Mouse (Mus musculus) lung, adult 2 months (tissue): ENCODE measurements around the gene Ppp2r5c. TPM values are rescaled to one million over a fixed set of nuclear protein-coding genes. Genes with fewer than 3 reads are reported as not detected.

Source experiments
- DNase-seq: peaks from one replicate; pipeline ENCODE4 v3.0.0; 2022
- H3K4me1 ChIP-seq: fragments of 200-500 bp; 2 replicates; pipeline ENCODE4 v1.6.1; 2011; ENCODE audit warnings: low read length; ENCODE audit not compliant: control insufficient read depth, insufficient read depth
- H3K4me3 ChIP-seq: fragments of 200-500 bp; replicated peaks from 2 replicates; pipeline ENCODE3; 2011; ENCODE audit warnings: low read depth, mild to moderate bottlenecking, control low read depth, low read length; ENCODE audit errors: extremely low read depth
- CTCF ChIP-seq: fragments of 200-500 bp; IDR thresholded peaks from 2 replicates; pipeline ENCODE4 v1.5.1; 2011; ENCODE audit warnings: mild to moderate bottlenecking, low read length, control low read depth; ENCODE audit not compliant: insufficient read depth
- POLR2A ChIP-seq: fragments of 200-500 bp; IDR thresholded peaks from 2 replicates; pipeline ENCODE4 v1.6.1; 2011; ENCODE audit warnings: low read depth, mild to moderate bottlenecking, control low read depth, low read length, borderline replicate concordance; ENCODE audit errors: extremely low read depth
- WGBS: fragments of 180-500 bp; shearing (Covaris S2); methylation state at CpG from one replicate; pipeline ENCODE4 v1.1.7; 2018; 5-methylcytosine and 5-hydroxymethylcytosine counted together
- polyA plus RNA-seq: library from polyadenylated mRNA; depleted of rRNA; stranded (reverse); fragments of >200 nt; gene quantifications from 2 replicates; pipeline ENCODE4 v1.2.3, GENCODE M21; 2012

Ppp2r5c gene
- polyA plus RNA-seq, 1 experiment: 45.1 TPM

DNA sequence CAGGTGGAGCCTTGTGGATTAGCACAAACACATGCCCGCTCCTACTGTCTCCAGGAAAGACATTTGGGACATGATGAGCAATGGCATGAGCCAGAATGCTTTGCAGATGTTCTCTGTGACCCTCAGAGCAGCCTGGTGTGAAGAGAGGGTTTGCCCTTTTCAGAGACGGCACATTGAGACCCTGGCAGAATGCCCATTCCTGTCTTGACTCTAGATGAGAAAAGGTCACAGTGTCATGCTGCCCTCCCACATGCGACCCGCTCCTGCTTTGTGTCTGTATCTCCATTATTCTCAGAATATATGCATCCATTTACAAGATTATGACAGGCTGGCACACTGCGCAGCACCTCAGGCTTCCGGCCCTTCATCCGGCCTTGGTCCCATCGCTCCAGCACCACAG, 94.1 kb downstream of the Ppp2r5c start:
- TF ChIP-seq POLR2A: no peak
- no peak for TF ChIP-seq CTCF
- WGBS: 74% methylated on average over 8 of the region's 8 CpGs
- Histone ChIP-seq H3K4me3 (no peak overlapping the region), H3K4me1 (peaks cover 3% of the 10 kb centered on the region; the same call in 1 of the 2 replicates)
- DNase-seq: no peak

- H3K4me3 ChIP-seq: no peak overlapping the region
- peaks cover 3% of the 10 kb centered on the region; the same call in 1 of the 2 replicates for H3K4me1 ChIP-seq
- DNase-seq: no peak
- TF ChIP-seq POLR2A: no peak
- no peak for TF ChIP-seq CTCF
- WGBS: 87% methylated on average over 5 of the region's 5 CpGs
Observed at GRCm38 (mm10) chr12:110541528-110541927, 94.6 kb downstream of the Ppp2r5c start.

GRCm38 (mm10) chr12:110545040-110545701, 98.3 kb downstream of the Ppp2r5c start:
- no peak overlapping the region for H3K4me3 ChIP-seq
- DNase-seq: no peak
- no peak for TF ChIP-seq POLR2A
- no peak for TF ChIP-seq CTCF
- H3K4me1 ChIP-seq: peaks cover 3% of the 10 kb centered on the region; the same call in 1 of the 2 replicates
- WGBS: 77% methylated on average over 4 of the region's 4 CpGs

DNA sequence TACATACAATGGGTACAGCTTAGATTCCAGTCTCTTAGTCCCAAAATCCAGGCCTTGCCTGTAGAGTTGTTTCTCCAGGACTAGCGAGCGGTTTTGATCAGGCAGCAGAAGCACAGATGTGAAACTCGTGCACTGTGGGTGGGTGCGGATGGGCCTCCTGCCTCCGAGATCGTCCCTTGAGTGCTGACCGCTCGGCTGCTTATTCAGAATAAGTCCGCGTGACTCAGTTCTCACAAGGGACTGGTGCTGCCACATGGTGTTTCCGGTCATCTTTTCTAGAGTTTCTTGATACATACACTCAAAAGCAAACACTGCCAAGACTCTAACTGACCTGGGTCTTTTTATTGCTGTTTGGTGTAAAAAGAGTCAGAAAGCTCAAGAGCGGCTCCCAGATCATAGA, 100.7 kb downstream of the Ppp2r5c start:
- no peaks in the 10 kb centered on the region for H3K4me1 ChIP-seq
- DNase-seq: no peak
- 95% methylated on average over 12 of the region's 12 CpGs for WGBS
- H3K4me3 ChIP-seq: no peak overlapping the region
- TF ChIP-seq POLR2A (no peak), CTCF (no peak)

DNA sequence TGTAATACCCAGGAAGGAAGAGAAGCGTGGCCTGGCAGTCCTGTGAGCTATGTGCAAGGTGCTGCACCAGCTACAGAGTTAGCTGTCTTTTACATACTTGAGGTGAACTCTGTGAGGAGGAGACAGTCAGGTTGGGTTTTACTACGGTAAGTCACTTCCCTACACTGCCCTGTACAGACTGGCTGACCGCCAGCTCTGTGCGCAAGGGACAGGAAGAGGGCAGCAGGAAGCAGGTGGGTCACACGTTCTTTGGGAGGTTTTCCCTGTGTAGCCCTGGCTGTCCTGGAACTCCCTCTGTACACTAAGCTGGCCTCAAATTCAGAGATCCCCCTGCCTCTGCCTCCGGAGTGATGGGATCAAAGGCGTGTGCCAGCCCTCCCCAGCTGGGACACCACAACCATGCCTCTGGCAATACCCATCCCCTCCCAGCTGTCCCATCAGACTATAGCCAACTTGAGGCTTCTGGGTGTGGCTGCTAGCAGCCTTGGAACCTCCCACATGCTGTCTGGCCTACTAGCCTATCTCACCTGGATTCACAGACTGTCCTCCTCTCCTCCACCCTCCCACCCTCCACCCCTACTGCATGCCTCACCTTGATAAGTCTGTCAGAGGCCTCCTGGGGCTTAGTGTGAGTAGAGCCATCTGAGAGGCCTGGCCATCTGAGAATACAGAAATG, 102.7 kb downstream of the Ppp2r5c start:
- 59% methylated on average over 7 of the region's 7 CpGs for WGBS

DNA sequence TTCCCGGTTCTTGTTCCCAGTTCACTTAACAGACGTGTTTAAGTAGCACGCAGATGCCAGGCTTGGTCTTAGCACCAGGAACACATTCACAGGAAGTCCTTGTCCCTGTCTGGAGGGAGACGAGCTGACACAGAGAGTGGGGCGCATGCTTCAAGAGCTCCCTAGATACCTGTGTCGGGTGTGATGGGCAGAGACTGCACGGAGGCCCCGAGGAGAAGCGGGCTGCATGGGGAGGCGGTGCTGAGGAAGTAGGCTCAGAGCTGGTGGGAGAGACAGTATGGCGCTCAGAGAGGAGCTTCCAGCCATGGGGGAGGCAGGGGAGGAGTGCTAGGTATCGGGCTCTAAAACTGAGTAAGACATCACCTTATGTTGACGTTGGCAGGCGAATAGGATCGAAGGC, 103.4 kb downstream of the Ppp2r5c start:
- no peak for DNase-seq
- no peak overlapping the region for H3K4me3 ChIP-seq
- TF ChIP-seq POLR2A (no peak), CTCF (no peak)
- no peaks in the 10 kb centered on the region for H3K4me1 ChIP-seq
- 94% methylated on average over 15 of the region's 15 CpGs for WGBS

More for the DNA sequence above, 102.7 kb downstream of the Ppp2r5c start:
- no peaks in the 10 kb centered on the region for H3K4me1 ChIP-seq
- DNase-seq: no peak
- H3K4me3 ChIP-seq: no peak overlapping the region
- no peak for TF ChIP-seq CTCF
- no peak for TF ChIP-seq POLR2A

DNA sequence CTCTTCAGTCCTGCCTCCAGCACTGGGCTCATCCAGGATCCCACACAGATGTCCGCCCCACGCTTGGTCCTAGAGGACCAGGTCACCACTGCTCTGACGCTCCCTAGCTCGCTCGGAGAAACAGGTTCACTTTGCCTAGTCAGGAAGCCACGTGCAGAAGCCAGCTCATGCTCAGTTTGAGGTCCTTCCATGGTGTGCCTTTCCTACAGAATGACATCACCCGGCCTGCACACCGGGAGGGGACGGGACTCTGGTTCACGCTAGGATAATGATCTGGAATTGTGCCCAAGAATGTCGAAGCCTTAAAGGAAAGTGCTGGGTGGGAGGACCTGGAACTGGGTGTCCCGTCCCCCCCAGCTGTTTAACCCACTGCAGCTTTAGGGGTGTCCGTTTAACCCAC, 105.2 kb downstream of the Ppp2r5c start:
- WGBS: 71% methylated on average over 13 of the region's 13 CpGs
- TF ChIP-seq POLR2A: no peak
- TF ChIP-seq CTCF: no peak
- Histone ChIP-seq H3K4me3 (no peak overlapping the region), H3K4me1 (no peaks in the 10 kb centered on the region)
- DNase-seq: no peak

DNA sequence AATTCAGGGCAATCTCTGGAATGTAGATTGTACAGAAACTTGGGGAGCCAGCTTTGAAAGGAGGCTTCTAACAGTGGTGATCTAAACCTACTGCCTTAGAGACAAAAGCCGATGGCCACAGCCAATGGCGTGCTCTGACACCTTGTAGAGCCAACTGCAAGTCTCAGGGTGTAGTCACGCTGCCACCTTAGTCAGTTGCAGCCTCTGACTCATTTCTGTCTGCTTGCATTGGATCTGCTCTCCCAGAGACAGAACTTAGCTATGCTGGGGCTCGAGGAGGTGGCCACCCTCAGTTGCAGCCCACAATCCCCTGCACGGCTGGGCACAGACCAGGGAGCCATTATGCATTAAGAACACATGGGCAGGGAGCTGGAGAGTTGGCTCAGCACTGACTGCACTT, 106.4 kb downstream of the Ppp2r5c start:
- WGBS: 94% methylated on average over 5 of the region's 5 CpGs
- DNase-seq: no peak
- Histone ChIP-seq H3K4me3 (no peak overlapping the region), H3K4me1 (no peaks in the 10 kb centered on the region)
- TF ChIP-seq CTCF (no peak), POLR2A (no peak)

DNA sequence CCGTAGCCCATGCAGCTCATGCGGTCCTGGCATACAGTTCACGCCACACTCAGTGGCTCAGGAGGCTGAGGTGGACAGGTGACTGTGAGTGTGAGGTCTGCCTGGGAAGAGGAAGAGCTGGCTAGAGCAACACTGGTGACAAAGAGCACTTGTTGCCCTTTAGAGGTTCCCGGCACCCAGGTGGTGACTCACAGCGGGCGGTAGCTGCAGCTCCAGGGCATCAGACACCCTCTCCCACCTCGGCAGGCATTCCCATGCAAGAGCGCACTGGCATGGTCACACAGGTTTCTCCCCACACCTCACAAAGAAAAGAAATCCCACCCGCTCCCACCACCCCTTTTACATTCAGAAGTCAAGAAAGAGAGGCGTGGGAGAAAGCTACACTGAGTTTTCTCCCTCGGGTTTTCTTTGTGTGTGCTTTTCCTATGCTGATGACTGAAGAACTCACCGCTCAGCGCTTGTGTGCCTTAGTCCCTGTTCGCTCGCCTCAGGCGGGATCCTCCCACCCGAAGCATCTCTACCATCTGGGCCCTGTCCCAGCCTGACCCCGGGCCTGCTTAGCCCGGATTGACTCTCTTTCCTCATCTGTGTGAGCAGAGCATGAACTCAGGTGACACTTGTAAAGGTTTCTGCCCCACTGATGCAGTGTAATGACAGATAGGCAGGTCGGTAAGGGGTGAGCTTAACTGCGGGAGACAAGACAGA, 108.8 kb downstream of the Ppp2r5c start:
- DNase-seq: no peak
- no peak for TF ChIP-seq POLR2A
- TF ChIP-seq CTCF: no peak
- Histone ChIP-seq H3K4me1 (no peaks in the 10 kb centered on the region), H3K4me3 (no peak overlapping the region)
- WGBS: 79% methylated on average over 21 of the region's 21 CpGs

DNA sequence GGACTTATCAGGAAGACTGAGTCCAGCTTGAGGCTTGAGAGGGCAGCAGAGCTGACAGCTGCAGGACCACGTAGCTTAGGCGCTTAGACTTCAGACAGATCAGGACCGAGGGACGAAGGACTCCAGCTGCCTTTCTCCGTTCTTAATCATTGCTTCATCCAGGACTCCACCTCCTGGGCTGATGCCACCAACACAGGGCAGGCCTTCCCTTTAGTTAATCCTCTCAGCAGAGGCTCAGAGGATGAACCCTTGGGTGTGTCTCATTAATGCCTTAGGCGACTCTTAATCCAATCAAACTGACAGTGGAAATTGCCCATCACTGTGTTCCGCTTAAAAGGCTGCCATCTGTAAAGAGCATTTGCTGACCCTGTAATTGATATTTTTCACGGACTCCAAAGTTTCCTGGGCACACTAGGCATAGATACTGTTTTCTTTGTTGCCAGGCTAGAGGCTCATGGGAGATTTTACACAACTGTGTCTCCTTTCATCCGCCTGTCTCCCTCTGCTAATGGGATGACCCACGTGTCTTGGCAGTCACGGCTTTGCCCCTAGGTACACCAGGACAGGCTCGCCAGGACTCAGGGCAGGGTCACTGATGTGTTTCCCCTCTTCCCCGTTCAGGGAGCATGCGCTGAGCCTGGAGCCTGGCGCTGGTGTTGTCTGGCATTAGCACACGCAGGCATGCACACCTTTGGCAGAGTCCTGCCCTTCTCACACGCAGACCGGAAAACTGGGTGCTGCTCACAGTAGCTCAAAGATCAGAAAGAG, 110.1 kb downstream of the Ppp2r5c start:
- no peak overlapping the region for H3K4me3 ChIP-seq
- TF ChIP-seq POLR2A (no peak), CTCF (no peak)
- WGBS: 78% methylated on average over 18 of the region's 18 CpGs
- no peaks in the 10 kb centered on the region for H3K4me1 ChIP-seq
- DNase-seq: no peak
